Mouse (Mus musculus) kidney, adult 2 months (tissue): ENCODE measurements around the gene Exosc5. TPM values are rescaled to one million over a fixed set of nuclear protein-coding genes. Genes with fewer than 3 reads are reported as not detected.
A peak's percentile ranks its signal among the peaks of the same experiment; 100 is the strongest.

ENCODE experiments used
- DNase-seq: peaks from one replicate; pipeline ENCODE4 v3.0.0; 2021
- H3K27ac ChIP-seq: fragments of 200-500 bp; 2 replicates; pipeline ENCODE4 v1.5.1; 2012; ENCODE audit warnings: low read depth, low read length, control low read depth, inconsistent platforms; ENCODE audit not compliant: insufficient read depth
- H3K27me3 ChIP-seq: fragments of 200-500 bp; replicated peaks from 2 replicates; pipeline ENCODE4 v1.6.1; 2012; ENCODE audit warnings: mild to moderate bottlenecking, moderate library complexity, low read length, inconsistent platforms; ENCODE audit not compliant: control insufficient read depth, insufficient read depth
- H3K36me3 ChIP-seq: fragments of 200-500 bp; 2 replicates; pipeline ENCODE4 v1.6.1; 2012; ENCODE audit warnings: mild to moderate bottlenecking, moderate library complexity, low read length, inconsistent platforms; ENCODE audit not compliant: control insufficient read depth, insufficient read depth
- H3K4me1 ChIP-seq: fragments of 200-500 bp; 2 replicates; pipeline ENCODE4 v1.6.1; 2011; ENCODE audit warnings: low read length; ENCODE audit not compliant: control insufficient read depth, insufficient read depth
- H3K4me3 ChIP-seq: fragments of 200-500 bp; 2 replicates; pipeline ENCODE4 v1.5.1; 2011; ENCODE audit warnings: mild to moderate bottlenecking, low read depth, low read length, control low read depth; ENCODE audit not compliant: insufficient read depth
- CTCF ChIP-seq: fragments of 200-500 bp; conservative IDR thresholded peaks from 2 replicates; pipeline ENCODE4 v1.5.1; 2011; ENCODE audit warnings: low read depth, mild to moderate bottlenecking, control low read depth, low read length, moderate library complexity, mixed read lengths; ENCODE audit not compliant: insufficient read depth, insufficient read length
- POLR2A ChIP-seq: fragments of 200-500 bp; IDR thresholded peaks from one replicate; pipeline ENCODE4 v1.6.1; 2011; ENCODE audit warnings: low read depth, low read length, control low read depth
- whole genome bisulfite sequencing: fragments of 180-500 bp; shearing (Covaris S2); methylation state at CpG from one replicate; pipeline ENCODE4 v1.1.7; 2018; 5-methylcytosine and 5-hydroxymethylcytosine counted together
- polyA plus RNA-seq: library from polyadenylated mRNA; depleted of rRNA; stranded (reverse); fragments of >200 nt; gene quantifications from 2 replicates; pipeline ENCODE4 v1.2.3, GENCODE M21; 2012

Gene Exosc5
- polyA plus RNA-seq, 1 experiment, result 64.9 TPM

GRCm38 (mm10) chr7:25699851-25700250 lies 40.9 kb downstream of the Exosc5 start:
- TF ChIP-seq CTCF (0 out of 2 replicates have a peak, but pooled peaks have one; percentile 2), POLR2A (no peak)
- Histone ChIP-seq H3K27me3 (no peaks in the 10 kb centered on the region), H3K4me1 (no peaks in the 10 kb centered on the region), H3K36me3 (no peaks in the 10 kb centered on the region), H3K4me3 (no peak overlapping the region), H3K27ac (no peak overlapping the region)
- 68% methylated on average over 13 of the region's 13 CpGs for whole genome bisulfite sequencing
- DNase-seq, result no peak

GRCm38 (mm10) chr7:25700732-25701131 lies 41.8 kb downstream of the Exosc5 start:
- WGBS, result 78% methylated on average over 12 of the region's 12 CpGs
- TF ChIP-seq POLR2A, result no peak
- peak; percentile 35; the same call in 1 of the 2 replicates for TF ChIP-seq CTCF
- Histone ChIP-seq H3K4me3 (no peak overlapping the region), H3K36me3 (no peaks in the 10 kb centered on the region), H3K27ac (no peak overlapping the region), H3K4me1 (no peaks in the 10 kb centered on the region), H3K27me3 (no peaks in the 10 kb centered on the region)
- no peak for DNase-seq

DNA sequence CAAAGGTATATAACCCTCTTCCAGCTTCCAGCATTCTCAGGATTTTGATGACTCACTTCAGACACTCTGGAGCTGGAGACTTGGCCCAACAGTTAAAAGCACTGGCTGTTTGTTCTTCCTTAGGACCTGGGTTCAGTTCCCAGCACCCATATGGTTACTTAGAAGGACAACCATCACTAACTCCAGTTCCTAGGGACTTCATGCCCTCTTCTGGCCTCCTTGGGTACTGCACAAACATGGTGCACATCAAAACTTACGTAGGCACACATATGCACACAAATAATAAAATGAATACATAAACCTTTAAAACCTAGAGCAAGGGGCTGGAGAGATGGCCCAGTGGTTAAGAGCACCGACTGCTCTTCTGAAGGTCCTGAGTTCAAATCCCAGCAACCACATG lies 43.4 kb downstream of the Exosc5 start:
- 97% methylated on average over 2 of the region's 2 CpGs for WGBS
- no peaks in the 10 kb centered on the region for H3K27me3 ChIP-seq
- TF ChIP-seq CTCF, result no peak
- TF ChIP-seq POLR2A, result no peak
- DNase-seq, result no peak
- H3K36me3 ChIP-seq, result no peaks in the 10 kb centered on the region
- H3K4me3 ChIP-seq, result no peak overlapping the region
- H3K27ac ChIP-seq, result no peak overlapping the region
- H3K4me1 ChIP-seq, result no peaks in the 10 kb centered on the region

- H3K27ac ChIP-seq, result no peak overlapping the region
- WGBS, result 37% methylated on average over 10 of the region's 10 CpGs
Measured at GRCm38 (mm10) chr7:25703793-25704494, 45.0 kb downstream of the Exosc5 start.

DNA sequence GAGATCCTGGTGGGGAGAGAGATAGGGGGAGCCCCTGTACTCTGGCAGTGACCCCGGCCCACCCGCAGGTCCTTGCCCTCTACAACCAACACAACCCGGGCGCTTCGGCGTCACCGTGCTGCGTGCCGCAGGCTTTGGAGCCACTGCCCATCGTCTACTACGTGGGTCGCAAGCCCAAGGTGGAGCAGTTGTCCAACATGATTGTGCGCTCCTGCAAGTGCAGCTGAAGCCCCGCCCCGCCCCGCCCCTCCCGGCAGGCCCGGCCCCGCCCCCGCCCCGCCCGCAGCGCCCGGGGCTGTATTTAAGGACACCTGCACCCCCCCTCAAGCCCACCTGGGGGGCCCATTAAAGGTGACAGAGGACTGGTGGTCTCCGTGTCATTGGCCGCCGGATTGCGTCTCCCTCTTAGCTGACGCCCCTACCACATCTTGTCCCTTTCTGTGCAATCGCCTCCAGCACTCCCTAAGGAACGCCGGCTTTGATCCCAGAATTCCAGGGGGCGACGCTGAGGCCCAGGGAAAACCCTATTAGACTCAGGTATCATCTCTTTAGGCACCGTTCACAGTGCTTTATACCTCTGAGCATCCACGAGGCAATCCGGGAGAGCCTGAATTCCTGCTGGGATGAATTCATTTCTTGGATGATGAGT lies 45.9 kb downstream of the Exosc5 start:
- Histone ChIP-seq H3K4me3 (no peak overlapping the region), H3K27me3 (no peaks in the 10 kb centered on the region), H3K27ac (no peak overlapping the region), H3K4me1 (0 out of 2 replicates have a peak, but pooled peaks cover 3% of the 10 kb centered on the region), H3K36me3 (no peaks in the 10 kb centered on the region)
- WGBS, result 31% methylated on average over 35 of the region's 37 CpGs
- DNase-seq, result no peak
- TF ChIP-seq CTCF (no peak), POLR2A (no peak)

More at GRCm38 (mm10) chr7:25703793-25704494, 45.0 kb downstream of the Exosc5 start:
- no peak overlapping the region for H3K4me3 ChIP-seq
- no peaks in the 10 kb centered on the region for H3K27me3 ChIP-seq
- no peaks in the 10 kb centered on the region for H3K4me1 ChIP-seq
- no peaks in the 10 kb centered on the region for H3K36me3 ChIP-seq
- TF ChIP-seq CTCF (no peak), POLR2A (no peak)
- peak; percentile 52 for DNase-seq

- peak overlapping the region; percentile 33 for H3K27ac ChIP-seq
- no peaks in the 10 kb centered on the region for H3K27me3 ChIP-seq
- 48% methylated on average over 6 of the region's 6 CpGs for WGBS
- TF ChIP-seq POLR2A, result no peak
- TF ChIP-seq CTCF, result no peak
- no peaks in the 10 kb centered on the region for H3K36me3 ChIP-seq
- H3K4me3 ChIP-seq, result no peak overlapping the region
- 0 out of 2 replicates have a peak, but pooled peaks cover 3% of the 10 kb centered on the region for H3K4me1 ChIP-seq
- peak; percentile 69 for DNase-seq
Measured at GRCm38 (mm10) chr7:25705801-25706251, 46.9 kb downstream of the Exosc5 start.

DNA sequence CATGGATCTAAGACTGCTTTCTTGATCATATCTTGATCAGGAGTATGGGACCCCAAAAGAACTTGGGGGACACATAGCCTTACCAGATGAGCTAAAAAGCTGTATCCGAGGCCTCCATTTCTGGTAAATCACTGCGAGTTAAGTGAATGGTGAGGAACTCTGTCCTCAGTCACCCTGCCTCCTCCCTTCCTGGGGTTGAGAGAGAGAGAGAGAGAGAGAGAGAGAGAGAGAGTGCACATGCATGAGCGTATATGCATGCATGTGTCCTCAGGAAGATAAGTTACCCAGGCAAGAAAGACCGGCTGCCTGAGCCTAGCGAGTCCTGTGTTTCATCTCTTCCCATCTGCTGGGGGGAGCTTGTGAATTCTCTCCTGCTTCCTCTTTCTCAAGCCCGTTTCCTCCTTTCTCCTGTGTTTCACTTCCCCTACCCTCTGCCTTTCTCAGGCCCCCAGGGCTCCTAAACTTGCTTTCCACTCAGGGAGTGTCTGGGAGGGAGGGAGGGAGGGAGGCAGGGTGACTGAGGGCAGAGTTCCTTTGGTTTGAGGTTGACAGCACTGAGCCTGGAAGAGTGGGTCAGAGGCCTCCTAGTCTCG lies 47.7 kb downstream of the Exosc5 start:
- peak overlapping the region; percentile 66; the same call in 1 of the 2 replicates for H3K27ac ChIP-seq
- TF ChIP-seq CTCF (no peak), POLR2A (no peak)
- H3K36me3 ChIP-seq, result no peaks in the 10 kb centered on the region
- no peak for DNase-seq
- H3K4me3 ChIP-seq, result no peak overlapping the region
- WGBS, result 61% methylated on average over 7 of the region's 7 CpGs
- no peaks in the 10 kb centered on the region for H3K27me3 ChIP-seq
- 0 out of 2 replicates have a peak, but pooled peaks cover 3% of the 10 kb centered on the region for H3K4me1 ChIP-seq
